Mouse (Mus musculus): ENCODE measurements around the gene Zfp526.

The Zfp526 gene

DNA sequence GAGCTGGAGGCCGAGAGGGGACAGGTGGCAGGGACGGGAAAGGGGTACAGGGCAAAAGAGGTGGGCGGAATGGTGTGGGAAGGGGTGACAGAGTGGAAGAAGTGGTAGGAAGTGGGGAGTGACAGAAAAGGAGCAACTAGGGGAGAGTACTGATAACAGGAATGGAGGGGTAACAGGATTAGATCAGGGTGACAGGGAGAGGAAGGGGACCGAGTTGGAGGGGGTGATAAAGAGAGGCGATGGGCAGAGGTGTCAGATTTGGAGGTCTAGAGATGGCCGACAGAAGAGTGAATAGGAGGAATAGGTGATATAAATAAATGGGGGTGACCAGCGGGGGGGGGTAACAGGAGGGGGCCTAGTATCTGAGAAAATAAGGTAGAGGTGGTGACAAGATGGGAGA is 47.4 kb downstream of the Zfp526 start:
- DNase-seq (ENCODE audit: low spot score), result no peak

- no peak for DNase-seq (ENCODE audit: low spot score)
These were observed 47.8 kb downstream of the Zfp526 start for GRCm38 (mm10) chr7:25269029-25269428.

DNA sequence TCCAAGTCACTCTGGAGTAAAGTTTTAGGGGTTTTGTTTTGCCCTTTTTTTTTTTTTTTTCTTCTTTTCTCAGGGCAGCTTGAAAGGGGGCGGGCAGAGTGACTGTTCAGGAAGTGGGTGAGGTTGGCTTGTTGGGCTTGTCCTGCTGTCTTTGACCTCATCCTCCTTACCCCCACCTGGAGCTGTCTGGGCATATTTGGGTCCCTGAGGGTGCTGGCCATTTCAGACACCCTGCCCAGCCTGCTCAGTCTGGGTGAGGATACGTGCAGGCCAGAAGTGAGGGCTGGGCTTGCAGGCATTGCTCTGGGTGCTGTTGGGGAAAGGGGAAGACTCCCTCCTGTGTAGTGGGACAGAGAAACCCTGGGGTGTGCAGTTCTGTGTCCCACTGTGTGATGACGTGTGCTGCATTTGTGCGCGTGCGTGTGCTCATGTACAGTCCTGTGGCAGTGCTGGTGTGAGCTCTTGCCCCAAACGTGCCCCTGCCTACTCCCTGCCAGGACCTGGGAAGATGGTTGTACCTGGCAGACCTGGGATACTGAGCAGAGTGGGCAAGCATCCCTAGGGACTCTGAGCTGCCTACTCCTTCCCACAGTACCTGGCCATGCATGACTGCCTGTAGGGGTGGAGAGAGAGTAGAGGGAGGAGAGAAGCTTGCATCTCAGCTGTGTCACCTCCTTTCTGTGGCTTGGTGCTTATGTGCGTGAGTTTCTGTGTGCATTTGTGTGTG is 48.5 kb downstream of the Zfp526 start:
- DNase-seq (ENCODE audit: low spot score), result no peak

- DNase-seq (ENCODE audit: low spot score), result no peak
These were observed 49.7 kb downstream of the Zfp526 start for GRCm38 (mm10) chr7:25270652-25271633.

- no peak for DNase-seq (ENCODE audit: low spot score)
These were observed 50.6 kb downstream of the Zfp526 start for GRCm38 (mm10) chr7:25271651-25272444.

- DNase-seq (ENCODE audit: low spot score), result no peak
These were observed 51.4 kb downstream of the Zfp526 start for GRCm38 (mm10) chr7:25272445-25273258.

DNA sequence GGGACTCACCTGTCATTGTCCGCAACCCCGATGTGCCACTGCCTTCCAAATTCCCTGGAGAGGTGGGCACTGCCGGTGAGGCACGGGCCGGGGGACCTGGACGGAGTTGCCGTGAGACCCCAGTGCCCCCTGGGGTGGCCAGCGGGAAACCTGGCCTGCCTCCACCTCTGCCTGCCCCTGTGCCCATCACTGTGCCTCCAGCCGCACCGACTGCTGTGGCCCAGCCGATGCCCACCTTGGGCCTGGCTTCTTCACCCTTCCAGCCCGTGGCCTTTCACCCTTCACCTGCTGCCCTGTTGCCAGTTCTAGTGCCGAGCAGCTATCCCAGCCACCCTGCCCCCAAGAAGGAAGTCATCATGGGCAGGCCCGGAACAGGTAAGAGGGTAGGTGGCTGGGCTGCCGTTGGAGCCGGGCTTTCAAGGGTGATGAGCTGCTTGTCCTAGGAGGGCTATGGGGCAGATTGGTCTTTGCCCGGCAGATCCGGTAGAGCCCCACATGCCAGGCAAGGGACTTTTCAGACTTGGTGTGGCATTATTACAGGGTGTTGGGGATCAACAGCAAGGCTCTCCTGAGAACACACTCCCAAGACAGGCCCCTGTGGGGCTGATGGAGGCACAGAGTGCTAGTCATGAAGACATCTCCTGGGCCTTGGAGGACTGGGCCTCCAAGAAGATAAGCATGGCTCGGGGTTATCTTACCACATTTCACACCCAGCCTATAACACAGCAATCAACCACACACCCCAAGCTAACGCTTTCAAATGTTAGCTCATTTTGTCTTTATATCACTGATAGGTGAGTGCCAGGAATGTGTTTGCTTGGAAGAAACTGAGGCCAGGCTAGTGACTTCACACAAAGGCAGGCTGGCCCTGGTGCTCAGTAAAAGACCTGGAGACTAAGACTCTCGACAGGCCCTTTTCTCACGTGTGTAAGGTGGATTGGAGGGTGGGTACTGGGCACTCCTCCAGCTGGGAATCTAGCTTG is 52.3 kb downstream of the Zfp526 start:
- DNase-seq (ENCODE audit: low spot score), result no peak

GRCm38 (mm10) chr7:25274571-25274970 is 53.3 kb downstream of the Zfp526 start:
- DNase-seq (ENCODE audit: low spot score), result no peak

GRCm38 (mm10) chr7:25274996-25275395 is 53.8 kb downstream of the Zfp526 start:
- DNase-seq (ENCODE audit: low spot score), result no peak

- no peak for DNase-seq (ENCODE audit: low spot score)
These were observed 54.5 kb downstream of the Zfp526 start for GRCm38 (mm10) chr7:25275555-25276298.
